Mouse (Mus musculus) embryonic facial prominence, embryonic 14.5 days (tissue): ENCODE measurements around the gene Vps52. TPM values are rescaled to one million over a fixed set of nuclear protein-coding genes. Genes with fewer than 3 reads are reported as not detected.

Experiments
- ATAC-seq: fragments of 200-750 bp; cut with Nextera tagmentation; 2 replicates; pipeline ENCODE4 v1.8.0; 2017; ENCODE audit warnings: low read depth, moderate number of reproducible peaks, moderate TSS enrichment
- DNase-seq: peaks from one replicate; pipeline ENCODE4 v3.0.0-alpha.2; 2015; ENCODE audit warnings: low spot score
- H3K27ac ChIP-seq: fragments of 300-500 bp; sonication (generic); replicated peaks from 2 replicates; pipeline ENCODE4 v1.5.1; 2014; ENCODE audit warnings: low read depth, mild to moderate bottlenecking, low read length, moderate library complexity
- H3K27me3 ChIP-seq: fragments of 300-500 bp; sonication (generic); replicated peaks from 2 replicates; pipeline ENCODE4 v1.6.1; 2014; ENCODE audit warnings: low read length; ENCODE audit not compliant: control insufficient read depth, insufficient read depth
- H3K36me3 ChIP-seq: fragments of 300-500 bp; sonication (generic); 2 replicates; pipeline ENCODE4 v1.6.1; 2014; ENCODE audit warnings: low read length, mixed read lengths; ENCODE audit not compliant: control insufficient read depth, insufficient read depth
- H3K4me1 ChIP-seq: fragments of 300-500 bp; sonication (generic); 2 replicates; pipeline ENCODE4 v1.6.1; 2014; ENCODE audit warnings: antibody characterized with exemption, low read length; ENCODE audit not compliant: control insufficient read depth, insufficient read depth
- H3K4me2 ChIP-seq: fragments of 300-500 bp; sonication (generic); 2 replicates; pipeline ENCODE4 v1.6.1; 2014; ENCODE audit warnings: low read depth, mild to moderate bottlenecking, low read length, moderate library complexity, mixed read lengths
- H3K4me3 ChIP-seq: fragments of 300-500 bp; sonication (generic); 2 replicates; pipeline ENCODE4 v1.5.1; 2014; ENCODE audit warnings: low read depth, mild to moderate bottlenecking, low read length
- H3K9ac ChIP-seq: fragments of 300-500 bp; sonication (generic); 2 replicates; pipeline ENCODE4 v1.6.1; 2014; ENCODE audit warnings: low read depth, mild to moderate bottlenecking, low read length, moderate library complexity, mixed read lengths
- H3K9me3 ChIP-seq: fragments of 300-500 bp; sonication (generic); 2 replicates; pipeline ENCODE4 v1.6.1; 2016; ENCODE audit warnings: low read length; ENCODE audit not compliant: control insufficient read depth
- WGBS: fragments of 180-500 bp; shearing (Covaris S2); extraction: QIAGEN DNeasy Blood & Tissue Kit; methylation state at CpG from one replicate; pipeline ENCODE4 v1.1.7; 2014; 5-methylcytosine and 5-hydroxymethylcytosine counted together
- polyA plus RNA-seq: library from polyadenylated mRNA; unstranded; fragments of >200 nt; fragmentation: Nextera tagmentation; extraction: Ambion mirVana; gene quantifications from 2 replicates; pipeline ENCODE4 v1.2.1, GENCODE M21; 2014

Gene Vps52
- polyA plus RNA-seq, 1 experiment from 2014 or later, result 38.6 TPM

DNA sequence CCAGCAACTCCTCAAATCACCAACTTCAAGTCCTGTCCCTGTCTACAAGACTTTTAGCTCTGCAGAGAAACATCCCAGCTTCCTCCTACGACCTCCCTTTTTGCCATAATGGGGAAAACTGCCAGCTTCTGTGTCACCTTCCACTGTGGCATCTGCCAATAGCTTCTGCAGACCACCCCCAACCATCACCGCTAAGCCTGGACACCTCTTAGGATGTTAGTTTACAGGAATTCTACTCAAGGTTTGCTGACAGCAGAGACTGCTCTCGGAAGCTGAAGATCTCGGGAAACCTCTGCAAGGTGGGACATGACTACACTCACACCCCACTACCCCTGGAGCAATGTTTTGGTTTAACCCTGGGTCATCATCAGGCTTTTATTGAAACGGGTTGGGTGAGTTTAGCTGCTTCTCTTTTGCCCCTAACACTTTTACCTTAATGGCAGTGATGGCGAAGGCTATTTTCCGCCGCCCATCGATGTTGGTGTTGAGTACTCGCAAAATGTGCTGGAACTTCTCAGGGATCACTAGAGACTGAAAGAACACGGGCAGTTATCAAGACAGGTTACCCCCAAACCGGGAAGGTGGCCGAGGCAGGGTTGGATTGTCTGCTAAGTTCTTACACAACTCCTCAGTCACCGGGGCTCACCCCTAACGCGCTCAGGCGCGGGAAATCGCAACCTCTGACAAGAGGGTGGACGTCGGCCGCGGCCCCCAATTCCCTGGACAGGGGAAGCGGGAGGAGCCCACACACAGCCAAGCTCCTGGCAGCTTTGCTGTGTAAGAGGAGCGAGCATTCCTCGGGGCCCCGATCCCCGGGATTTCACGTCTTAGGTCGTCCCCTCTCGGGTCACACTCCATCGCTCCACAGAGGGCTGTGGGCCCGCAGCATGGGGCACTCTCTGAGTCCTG, 712 bp upstream of the Vps52 start:
- H3K4me3 ChIP-seq, result peak overlapping the region; percentile 99
- peak overlapping the region; percentile 98 for H3K9ac ChIP-seq
- under 1% methylated on average over 31 of the region's 33 CpGs for WGBS
- no peaks in the 10 kb centered on the region for H3K9me3 ChIP-seq
- DNase-seq (peak; percentile 18), ATAC-seq (peak; percentile 10)
- H3K27me3 ChIP-seq, result no peaks in the 10 kb centered on the region
- peaks cover 30% of the 10 kb centered on the region for H3K4me1 ChIP-seq
- H3K4me2 ChIP-seq, result peak overlapping the region; percentile 80
- H3K36me3 ChIP-seq, result peaks cover 50% of the 10 kb centered on the region
- peak overlapping the region; percentile 94 for H3K27ac ChIP-seq

DNA sequence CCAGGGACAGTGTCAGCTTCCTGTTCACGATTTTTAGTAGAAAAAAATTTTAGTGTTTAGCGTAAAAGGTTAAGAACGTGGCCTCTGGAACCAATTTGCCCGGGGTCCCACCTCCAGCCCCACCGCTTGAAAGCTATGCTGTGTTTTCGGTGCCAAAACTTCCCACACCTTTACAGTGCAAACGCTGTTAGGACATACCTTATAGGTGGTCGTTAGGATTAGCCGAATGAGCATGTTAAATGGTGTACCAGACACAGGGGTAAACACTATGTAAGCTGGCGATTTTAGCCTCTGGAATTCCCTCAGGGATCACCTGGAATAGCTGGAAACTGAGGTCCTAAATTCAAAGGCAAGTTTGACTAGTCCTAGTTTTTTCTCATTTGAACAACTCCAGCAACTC, 724 bp downstream of the Vps52 start:
- peak overlapping the region; percentile 99 for H3K4me3 ChIP-seq
- ATAC-seq (no peak), DNase-seq (no peak)
- 8% methylated on average over 10 of the region's 10 CpGs for WGBS
- peak overlapping the region; percentile 77 for H3K9ac ChIP-seq
- no peaks in the 10 kb centered on the region for H3K9me3 ChIP-seq
- H3K36me3 ChIP-seq, result peaks cover 60% of the 10 kb centered on the region
- peak overlapping the region; percentile 80 for H3K4me2 ChIP-seq
- no peaks in the 10 kb centered on the region for H3K27me3 ChIP-seq
- peaks cover 29% of the 10 kb centered on the region for H3K4me1 ChIP-seq
- peak overlapping the region; percentile 82 for H3K27ac ChIP-seq

DNA sequence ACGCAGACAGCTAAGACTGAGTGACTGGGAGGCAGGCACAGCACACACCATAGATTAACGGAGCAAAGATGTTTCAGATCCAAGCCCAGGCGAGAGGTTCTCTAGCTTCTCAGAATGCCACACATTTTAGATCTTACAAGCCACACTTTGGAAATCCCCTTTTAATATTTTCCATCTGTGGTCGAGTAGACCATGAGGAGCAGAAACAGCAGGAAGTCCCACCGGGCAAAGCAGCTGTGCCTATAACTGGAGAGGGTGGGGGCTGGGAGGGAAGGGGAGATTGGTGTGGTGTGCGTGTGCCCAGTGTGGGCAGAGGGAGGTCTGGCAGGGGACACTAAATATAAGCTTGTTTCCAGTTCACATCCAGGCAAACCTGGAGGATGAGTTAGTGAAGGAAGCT, 1.9 kb downstream of the Vps52 start:
- no peak overlapping the region for H3K4me3 ChIP-seq
- no peak overlapping the region for H3K9ac ChIP-seq
- H3K4me1 ChIP-seq, result peaks cover 22% of the 10 kb centered on the region
- H3K4me2 ChIP-seq, result no peak overlapping the region
- no peak overlapping the region for H3K27ac ChIP-seq
- ATAC-seq (no peak), DNase-seq (no peak)
- peaks cover 60% of the 10 kb centered on the region for H3K36me3 ChIP-seq
- H3K9me3 ChIP-seq, result no peaks in the 10 kb centered on the region
- no peaks in the 10 kb centered on the region for H3K27me3 ChIP-seq
- 65% methylated on average over 6 of the region's 6 CpGs for WGBS

DNA sequence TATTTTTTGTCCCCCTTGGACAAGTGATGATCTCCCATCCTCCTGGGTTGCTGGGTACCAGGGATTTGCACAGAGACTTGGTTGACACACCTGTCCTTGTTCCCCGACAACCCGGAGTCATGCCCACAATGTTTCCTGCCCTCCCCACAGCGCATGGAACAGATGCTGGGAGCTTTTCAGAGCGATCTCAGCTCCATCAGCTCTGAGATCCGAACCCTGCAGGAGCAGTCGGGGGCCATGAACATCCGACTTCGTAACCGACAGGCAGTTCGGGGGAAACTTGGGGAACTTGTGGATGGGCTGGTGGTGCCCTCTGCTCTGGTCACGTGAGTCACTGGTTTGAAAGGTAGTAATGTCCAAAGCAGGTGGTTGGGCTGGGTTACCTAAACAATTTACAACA, 2.8 kb downstream of the Vps52 start:
- no peaks in the 10 kb centered on the region for H3K27me3 ChIP-seq
- H3K9me3 ChIP-seq, result no peaks in the 10 kb centered on the region
- H3K4me3 ChIP-seq, result no peak overlapping the region
- 94% methylated on average over 11 of the region's 11 CpGs for WGBS
- no peak overlapping the region for H3K9ac ChIP-seq
- H3K4me1 ChIP-seq, result peaks cover 14% of the 10 kb centered on the region; the same call in 1 of the 2 replicates
- no peak overlapping the region for H3K4me2 ChIP-seq
- DNase-seq, result no peak
- ATAC-seq, result no peak
- H3K36me3 ChIP-seq, result peaks cover 60% of the 10 kb centered on the region
- no peak overlapping the region for H3K27ac ChIP-seq

GRCm38 (mm10) chr17:33959135-33959534, 3.5 kb downstream of the Vps52 start:
- no peaks in the 10 kb centered on the region for H3K9me3 ChIP-seq
- no peaks in the 10 kb centered on the region for H3K27me3 ChIP-seq
- WGBS, result 94% methylated on average over 13 of the region's 13 CpGs
- H3K4me3 ChIP-seq, result no peak overlapping the region
- H3K9ac ChIP-seq, result no peak overlapping the region
- H3K36me3 ChIP-seq, result peaks cover 55% of the 10 kb centered on the region
- H3K4me1 ChIP-seq, result peaks cover 9% of the 10 kb centered on the region; the same call in 1 of the 2 replicates
- no peak overlapping the region for H3K27ac ChIP-seq
- DNase-seq (no peak), ATAC-seq (no peak)
- H3K4me2 ChIP-seq, result no peak overlapping the region

- Histone ChIP-seq H3K4me3 (no peak overlapping the region), H3K4me2 (no peak overlapping the region), H3K4me1 (peaks cover 4% of the 10 kb centered on the region; the same call in 1 of the 2 replicates), H3K27me3 (no peaks in the 10 kb centered on the region), H3K36me3 (peaks cover 53% of the 10 kb centered on the region), H3K9me3 (no peaks in the 10 kb centered on the region), H3K9ac (no peak overlapping the region), H3K27ac (no peak overlapping the region)
- no peak for DNase-seq
- ATAC-seq, result no peak
- 92% methylated on average over 15 of the region's 15 CpGs for WGBS
These were observed 4.3 kb downstream of the Vps52 start for GRCm38 (mm10) chr17:33959948-33960347.

DNA sequence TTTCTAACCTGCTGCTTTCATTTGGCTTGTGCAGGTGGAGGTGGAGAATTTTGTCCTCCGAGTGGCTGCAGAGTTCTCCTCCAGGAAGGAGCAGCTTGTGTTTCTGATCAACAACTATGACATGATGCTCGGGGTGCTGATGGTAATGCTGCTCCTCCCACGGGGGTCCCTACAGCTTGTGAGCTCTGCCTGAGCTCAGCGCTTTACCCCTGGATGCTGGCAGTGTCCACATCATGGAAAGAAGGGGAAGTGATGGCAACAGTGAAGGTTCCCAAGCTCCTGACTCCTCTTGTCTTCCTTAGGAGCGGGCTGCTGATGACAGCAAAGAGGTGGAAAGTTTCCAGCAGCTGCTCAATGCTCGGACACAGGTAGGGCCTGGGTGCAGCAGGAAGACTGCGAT, 7.3 kb downstream of the Vps52 start:
- Histone ChIP-seq H3K36me3 (peaks cover 70% of the 10 kb centered on the region), H3K27me3 (no peaks in the 10 kb centered on the region), H3K9me3 (no peaks in the 10 kb centered on the region), H3K4me2 (no peak overlapping the region), H3K27ac (no peak overlapping the region), H3K4me1 (no peaks in the 10 kb centered on the region), H3K4me3 (no peak overlapping the region), H3K9ac (no peak overlapping the region)
- no peak for ATAC-seq
- WGBS, result 91% methylated on average over 7 of the region's 7 CpGs
- DNase-seq, result no peak

GRCm38 (mm10) chr17:33965082-33965845, 9.7 kb downstream of the Vps52 start:
- 89% methylated on average over 13 of the region's 17 CpGs for WGBS
- ATAC-seq, result no peak
- H3K36me3 ChIP-seq, result peaks cover 49% of the 10 kb centered on the region
- H3K4me2 ChIP-seq, result no peak overlapping the region
- H3K9me3 ChIP-seq, result no peaks in the 10 kb centered on the region; the same call in 1 of the 2 replicates
- H3K27ac ChIP-seq, result no peak overlapping the region
- no peak overlapping the region for H3K4me3 ChIP-seq
- DNase-seq, result no peak
- no peaks in the 10 kb centered on the region for H3K27me3 ChIP-seq
- H3K9ac ChIP-seq, result no peak overlapping the region
- no peaks in the 10 kb centered on the region for H3K4me1 ChIP-seq
